Mouse (Mus musculus) gastrocnemius, postnatal 36 days (tissue): ENCODE measurements around the gene Ficd. TPM values are rescaled to one million over a fixed set of nuclear protein-coding genes. Genes with fewer than 3 reads are reported as not detected.

Experiments
- DNase-seq, 2 experiments: peaks; one replicate each; pipeline ENCODE4 v3.0.0; 2022
- intact Hi-C: fragments of 180-260 bp; cut with DNase I; formaldehyde crosslinking; loops from one replicate; pipeline ENCODE4 v1.15.1; 2025
- long read RNA-seq, 2 experiments: library from polyadenylated mRNA; stranded (forward); transcript quantifications; one replicate each; pipeline ENCODE4 v2.0.0; 2021
- total RNA-seq, 2 experiments: library from RNA; stranded (reverse); gene quantifications; 2 replicates each; pipeline ENCODE4 v1.2.3; 2021

The Ficd gene
- 1 to 10 TPM; 5.1 to 6.4 TPM for total RNA-seq
- long read RNA-seq, experiment 1, partial matches to known transcripts: 10 of 14 reads
- long read RNA-seq, experiment 1, other reads (novel, unspliced or antisense): 1 of 14 reads
- long read RNA-seq, experiment 2, transcript Ficd-201 (3 exons, 3,133 nt): major isoform, 10 of 27 reads
- long read RNA-seq, experiment 2, partial matches to known transcripts: 1 of 27 reads
- long read RNA-seq, experiment 2, other reads (novel, unspliced or antisense): 16 of 27 reads

- DNase-seq: peak; percentile 82 to 91
- intact Hi-C loops: loop anchor here (2.0 kb wide), 1 partner anchor 35 kb away; no protein-coding TSS in a partner anchor
Measured at GRCm38 (mm10) chr5:113735345-113736112, at the start of gene Ficd. Gene Ficd, plus strand, starts transcription at chr5:113735803.

DNA sequence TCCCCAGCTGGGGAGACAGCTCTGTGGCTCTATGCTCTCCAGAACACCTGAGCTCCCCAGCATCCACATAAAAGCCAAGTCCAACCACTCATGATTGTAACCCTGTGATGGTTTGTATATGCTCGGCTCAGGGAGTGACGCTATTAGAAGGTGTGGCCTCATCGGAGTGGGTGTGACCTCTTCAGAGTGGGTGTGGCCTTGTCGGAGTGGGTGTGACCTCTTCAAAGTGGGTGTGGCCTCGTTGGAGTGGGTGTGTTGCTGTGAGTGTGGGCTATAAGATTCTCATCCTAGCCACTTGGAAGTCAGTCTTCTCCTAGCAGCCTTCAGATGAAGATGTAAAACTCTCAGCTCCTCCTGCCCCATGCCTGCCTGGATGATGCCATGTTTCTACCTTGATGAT is 48.1 kb upstream of the Ficd start:
- intact Hi-C loops: no loop called here
- DNase-seq: no peak

DNA sequence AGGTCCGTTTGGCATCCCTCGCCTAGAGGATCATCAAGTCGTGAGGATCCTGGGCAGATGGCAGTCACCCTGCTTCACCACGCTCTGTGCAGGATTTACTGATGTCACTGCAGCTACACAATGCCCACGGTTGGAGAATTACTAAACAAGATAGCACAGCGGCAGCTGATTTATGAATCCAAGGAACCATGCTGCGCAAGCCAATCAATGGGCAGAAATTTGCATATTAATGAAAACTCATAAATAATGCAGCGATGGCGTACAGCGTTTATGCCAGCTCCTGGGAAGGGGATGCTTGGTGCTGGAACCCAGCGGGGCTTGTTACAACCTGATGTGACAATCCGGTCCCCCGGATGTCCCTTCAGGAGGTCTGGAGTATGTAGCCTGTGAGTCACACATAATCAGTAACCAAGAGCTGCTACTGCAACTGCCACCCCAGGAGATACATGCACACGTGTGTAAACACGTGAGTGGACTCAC is 45.5 kb upstream of the Ficd start:
- DNase-seq: no peak
- intact Hi-C loops: no loop called here

GRCm38 (mm10) chr5:113690866-113691265 is 44.7 kb upstream of the Ficd start:
- intact Hi-C loops: no loop called here
- no peak for DNase-seq

DNA sequence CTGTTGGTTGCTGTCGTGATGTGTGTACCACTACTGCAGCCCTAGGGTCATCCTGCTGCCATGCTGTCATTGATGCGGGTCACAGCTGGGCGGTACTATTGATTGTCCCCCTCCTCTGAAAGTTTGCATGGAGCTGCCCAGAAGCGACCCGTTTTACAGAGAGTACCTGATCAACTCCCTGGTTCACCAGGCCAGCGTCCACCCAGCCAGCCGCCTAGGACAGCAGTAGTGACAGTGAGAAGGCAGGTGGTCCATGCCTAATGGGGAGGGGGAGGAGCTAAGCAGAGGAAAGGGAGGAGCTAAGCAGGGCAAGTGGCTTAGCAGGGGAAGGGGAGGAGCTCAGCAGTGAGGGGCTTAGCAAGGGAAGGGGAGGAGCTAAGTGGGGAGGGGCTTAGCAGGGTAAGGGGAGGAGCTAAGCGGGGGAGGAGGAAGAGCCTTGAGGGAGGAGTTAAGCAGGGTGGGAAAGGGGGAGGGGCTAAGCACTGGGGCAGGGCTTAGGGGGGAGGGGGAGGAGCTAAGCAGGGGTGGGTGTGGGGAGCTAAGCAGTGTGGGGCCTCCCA is 42.3 kb upstream of the Ficd start:
- DNase-seq: no peak
- intact Hi-C loops: no loop called here

GRCm38 (mm10) chr5:113694000-113694399 is 41.6 kb upstream of the Ficd start:
- intact Hi-C loops: no loop called here
- no peak for DNase-seq

DNA sequence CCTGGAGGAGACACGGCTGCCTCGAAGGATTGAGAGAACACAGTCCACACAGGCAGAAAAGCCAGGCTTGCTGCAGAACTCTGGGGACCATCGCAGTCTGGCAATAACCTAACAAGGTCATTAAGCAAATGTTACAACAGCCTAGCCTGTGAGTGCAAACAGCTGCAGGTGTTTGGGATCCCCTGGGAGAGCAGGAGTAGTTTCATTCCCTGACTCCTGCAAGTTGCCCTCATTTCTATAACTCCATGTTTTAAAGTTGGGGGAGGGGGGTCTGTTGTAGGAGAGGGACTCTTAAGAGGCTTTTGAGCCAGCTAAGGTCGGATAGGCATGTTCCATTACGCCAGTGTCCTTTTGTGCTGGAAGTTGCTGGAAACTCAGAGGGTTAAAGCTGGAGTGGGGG is 41.2 kb upstream of the Ficd start:
- DNase-seq: no peak
- intact Hi-C loops: no loop called here

- intact Hi-C loops: no loop called here
Measured at GRCm38 (mm10) chr5:113700388-113701023, 35.1 kb upstream of the Ficd start.

GRCm38 (mm10) chr5:113703803-113704585 is 31.6 kb upstream of the Ficd start:
- no peak for DNase-seq
- intact Hi-C loops: no loop called here

More at GRCm38 (mm10) chr5:113700388-113701023, 35.1 kb upstream of the Ficd start:
- DNase-seq: no peak

DNA sequence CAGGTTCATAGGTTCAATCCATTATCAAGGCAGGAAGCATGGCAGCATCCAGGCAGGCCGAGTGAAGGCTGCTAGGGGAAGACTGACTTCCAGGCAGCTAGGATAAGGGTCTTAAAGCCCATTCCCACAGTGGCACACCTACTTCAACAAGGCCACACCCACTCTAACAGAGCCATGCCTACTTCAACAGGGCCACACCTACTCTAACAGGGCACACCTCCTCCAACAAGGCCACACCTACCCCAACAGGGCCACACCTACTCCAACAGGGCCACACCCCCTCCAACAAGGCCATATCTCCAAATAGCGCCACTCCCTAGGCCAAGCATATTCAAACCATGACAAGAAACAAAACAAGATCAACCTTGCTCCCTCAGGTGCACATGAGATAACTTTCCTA is 22.7 kb upstream of the Ficd start:
- DNase-seq: no peak
- intact Hi-C loops: no loop called here

DNA sequence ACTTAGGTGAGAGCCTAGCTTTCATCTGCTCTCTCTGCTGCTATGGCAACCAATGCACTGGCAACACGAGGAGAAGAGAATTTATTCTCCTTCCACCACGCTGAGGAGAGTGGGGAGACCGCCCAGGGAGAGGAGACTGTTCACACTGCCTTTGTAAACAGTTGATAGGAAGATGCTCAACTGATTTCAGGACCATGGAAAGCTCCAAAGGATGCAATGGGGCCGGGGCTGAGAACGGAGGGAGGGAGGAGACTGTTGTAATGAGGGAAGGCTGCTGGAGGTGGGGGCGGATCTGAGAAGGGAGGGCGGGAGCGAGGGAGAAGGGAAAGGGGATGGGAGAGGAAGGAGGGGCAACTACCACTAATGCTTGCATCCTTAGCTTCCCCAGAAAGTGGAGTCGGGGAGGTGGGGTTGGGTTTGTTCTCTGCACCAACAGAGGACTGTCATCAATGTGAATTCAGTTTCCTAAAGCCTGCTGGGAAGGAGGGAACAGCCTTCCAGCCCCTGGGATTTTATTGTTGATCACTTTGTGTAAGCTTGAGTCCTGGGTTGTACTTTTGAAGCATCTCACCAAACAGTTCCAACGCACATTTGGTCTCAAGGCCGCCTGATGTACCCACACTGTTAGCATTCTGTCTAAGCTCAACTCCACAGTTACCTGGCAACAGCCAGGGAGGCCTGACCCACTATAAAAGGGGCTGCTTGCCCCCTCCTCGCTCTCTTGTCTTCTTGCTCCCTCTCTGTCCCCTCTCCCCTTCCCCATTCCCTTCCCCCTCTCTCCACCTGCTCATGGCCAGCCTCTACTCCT is 18.8 kb upstream of the Ficd start:
- intact Hi-C loops: no loop called here
- DNase-seq: no peak

DNA sequence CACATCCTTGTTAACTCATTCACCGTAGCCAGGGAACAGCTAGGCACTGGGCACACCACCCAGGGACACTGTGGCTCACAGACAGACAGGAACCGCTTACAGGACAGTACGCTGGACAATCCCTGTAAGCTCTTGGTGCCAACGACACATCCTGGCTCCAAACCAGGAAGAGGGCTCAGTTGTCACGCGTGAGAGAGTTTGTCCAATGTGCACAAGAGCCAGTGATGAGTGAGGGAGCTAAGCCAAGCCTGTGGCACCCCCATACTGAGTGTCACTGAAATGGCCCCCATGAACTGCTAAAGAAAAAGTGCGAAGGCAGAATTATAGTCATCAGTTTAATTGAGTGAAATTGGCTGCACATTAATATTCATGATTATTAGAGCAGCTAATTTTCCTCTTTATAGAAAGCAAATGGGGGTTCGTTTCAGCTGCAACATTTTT is 16.4 kb upstream of the Ficd start:
- no peak for DNase-seq
- intact Hi-C loops: no loop called here

- no peak for DNase-seq
- intact Hi-C loops: loop anchor here (5.0 kb wide), 1 partner anchor 135 kb away; no protein-coding TSS in a partner anchor
Measured at GRCm38 (mm10) chr5:113722224-113723013, 13.2 kb upstream of the Ficd start.

DNA sequence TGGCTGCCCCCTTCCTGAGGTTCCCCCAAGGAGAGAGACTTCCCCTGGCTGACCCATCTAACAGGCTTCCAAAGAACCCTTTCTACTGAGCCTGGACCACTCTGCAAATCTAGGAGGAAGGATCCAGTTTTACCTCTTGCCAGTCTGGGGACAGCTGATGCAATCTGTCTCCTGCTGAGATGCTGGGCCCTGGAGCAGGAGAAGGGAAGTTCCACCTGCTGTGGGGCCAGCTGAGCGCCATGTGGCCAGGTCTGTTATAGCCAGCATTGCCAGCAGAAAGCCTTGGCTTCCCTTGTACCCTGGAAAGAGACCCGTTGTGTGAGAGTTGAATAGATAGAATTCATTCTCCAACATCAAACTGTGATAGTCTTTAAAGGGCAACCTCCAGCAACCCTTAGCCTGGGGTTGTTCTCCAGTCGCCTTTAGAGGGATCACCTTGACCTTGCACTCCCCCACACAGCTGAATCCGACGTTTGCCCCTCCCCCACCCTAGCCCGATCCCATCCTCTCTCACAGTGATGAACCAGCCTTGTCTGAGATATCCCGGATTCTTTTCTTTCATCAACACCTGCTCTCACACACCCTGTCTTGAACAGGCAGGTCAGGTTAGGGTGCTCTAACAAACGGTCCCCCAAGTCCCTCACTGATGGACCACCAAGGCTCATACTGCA is 11.9 kb upstream of the Ficd start:
- intact Hi-C loops: loop anchor here (1.0 to 5.0 kb wide), 3 partner anchors 136 to 357 kb away; no protein-coding TSS in a partner anchor
- no peak for DNase-seq

- intact Hi-C loops: loop anchor here (1.0 to 5.0 kb wide), 3 partner anchors 137 to 358 kb away; no protein-coding TSS in a partner anchor
- peak; percentile 66 to 74 for DNase-seq
Measured at GRCm38 (mm10) chr5:113724446-113724845, 11.2 kb upstream of the Ficd start, which contains the start of gene 1700069L16Rik. Gene 1700069L16Rik, minus strand, starts transcription at chr5:113724772.

GRCm38 (mm10) chr5:113725417-113725816 is 10.2 kb upstream of the Ficd start:
- DNase-seq: no peak
- intact Hi-C loops: loop anchor here (2.0 kb wide), 1 partner anchor 359 kb away; no protein-coding TSS in a partner anchor

- intact Hi-C loops: no loop called here
- DNase-seq: no peak
Measured at GRCm38 (mm10) chr5:113726618-113727017, 9.0 kb upstream of the Ficd start.

DNA sequence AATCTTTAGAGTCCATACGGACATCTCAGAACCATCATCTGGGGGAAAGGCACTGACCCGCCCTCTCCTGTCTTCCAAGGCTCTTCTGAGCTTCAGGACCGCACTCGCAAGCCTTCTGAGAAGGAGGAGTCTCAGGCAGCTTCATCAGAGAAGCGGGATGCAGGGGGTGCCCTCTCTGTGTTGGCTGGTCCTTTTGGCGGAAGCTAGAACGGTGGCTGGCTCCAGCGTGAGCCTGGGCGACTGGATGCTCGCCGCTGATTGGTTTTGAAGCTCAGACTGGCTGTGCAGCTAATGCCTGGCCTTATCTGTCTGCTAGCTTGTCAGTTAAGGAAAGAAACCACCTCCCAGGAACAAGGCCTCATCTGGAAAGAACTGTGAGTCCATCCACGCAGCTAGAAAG is 8.4 kb upstream of the Ficd start:
- no peak for DNase-seq
- intact Hi-C loops: no loop called here
